Mouse (Mus musculus) megakaryocyte, embryonic 14.5 days (primary cell): Measurements from ENCODE around the gene Eml1.

Source experiments
- FLI1 ChIP-seq: IDR thresholded peaks from 2 replicates; pipeline ENCODE4 v1.6.1; 2012; ENCODE audit warnings: low read length, inconsistent platforms, mixed read lengths
- GATA1 ChIP-seq: IDR thresholded peaks from 3 replicates; pipeline ENCODE4 v1.6.1; 2012; ENCODE audit warnings: mixed read lengths, low read length, inconsistent platforms, borderline replicate concordance

DNA sequence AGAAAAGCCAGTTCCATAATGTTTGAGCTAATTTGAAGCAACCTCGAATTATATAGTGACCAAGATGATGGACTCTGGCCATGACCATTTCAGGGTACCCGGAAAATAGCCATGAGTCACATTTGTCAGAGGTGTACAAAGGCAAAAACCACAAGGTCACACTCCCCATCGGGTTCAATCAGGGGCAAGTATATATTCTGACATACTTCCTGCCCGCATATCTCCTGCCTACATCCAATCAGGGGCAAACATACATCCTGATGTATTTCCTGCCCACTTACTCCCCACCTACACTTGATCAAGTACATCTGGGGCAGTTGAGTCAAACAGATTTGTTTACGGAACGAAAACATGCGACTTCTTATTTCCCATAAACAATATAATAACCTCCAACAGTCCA is 77.6 kb downstream of the Eml1 start:
- TF ChIP-seq FLI1 (no peak), GATA1 (no peak)
